Mouse (Mus musculus) neutrophil, adult 5-6 weeks (primary cell): ENCODE measurements at regions not wholly inside any gene's neighbourhood (a gene's known extent, or its start where the extent isn't known, plus 50 kb on each side); places are given as distances from the start of the nearest gene placed in this dataset.

ENCODE experiments used
- ATAC-seq: fragments of 151-379, 151-347 bp; 2 replicates; pipeline ENCODE4 v1.8.0; 2017; ENCODE audit warnings: mild to moderate bottlenecking, moderate TSS enrichment; ENCODE audit not compliant: insufficient number of reproducible peaks, poor library complexity, low FRiP score, severe bottlenecking; ENCODE audit errors: extremely low read depth

DNA sequence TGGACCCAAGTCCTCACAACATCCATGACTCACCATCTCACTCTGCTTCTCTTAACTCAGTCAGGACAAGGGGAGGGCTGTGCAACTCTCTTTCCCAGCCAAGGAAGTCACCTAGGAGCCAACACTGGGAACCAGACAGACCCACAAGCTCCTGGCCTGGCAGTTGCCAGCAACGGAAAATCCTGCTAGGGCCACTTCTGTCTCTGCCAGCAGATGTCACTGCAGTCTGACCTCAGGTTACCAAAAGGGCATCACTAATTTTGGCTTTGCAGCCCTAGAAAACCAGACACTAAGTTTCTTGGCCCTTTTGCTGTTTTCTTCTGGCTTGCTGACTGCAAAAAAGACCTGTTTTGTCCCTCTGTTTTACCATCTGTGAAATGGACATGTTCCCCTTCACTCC lies 302.3 kb downstream of the H2al1j start:
- 0 out of 2 replicates have a peak, but pooled peaks have one; percentile 44 for ATAC-seq

DNA sequence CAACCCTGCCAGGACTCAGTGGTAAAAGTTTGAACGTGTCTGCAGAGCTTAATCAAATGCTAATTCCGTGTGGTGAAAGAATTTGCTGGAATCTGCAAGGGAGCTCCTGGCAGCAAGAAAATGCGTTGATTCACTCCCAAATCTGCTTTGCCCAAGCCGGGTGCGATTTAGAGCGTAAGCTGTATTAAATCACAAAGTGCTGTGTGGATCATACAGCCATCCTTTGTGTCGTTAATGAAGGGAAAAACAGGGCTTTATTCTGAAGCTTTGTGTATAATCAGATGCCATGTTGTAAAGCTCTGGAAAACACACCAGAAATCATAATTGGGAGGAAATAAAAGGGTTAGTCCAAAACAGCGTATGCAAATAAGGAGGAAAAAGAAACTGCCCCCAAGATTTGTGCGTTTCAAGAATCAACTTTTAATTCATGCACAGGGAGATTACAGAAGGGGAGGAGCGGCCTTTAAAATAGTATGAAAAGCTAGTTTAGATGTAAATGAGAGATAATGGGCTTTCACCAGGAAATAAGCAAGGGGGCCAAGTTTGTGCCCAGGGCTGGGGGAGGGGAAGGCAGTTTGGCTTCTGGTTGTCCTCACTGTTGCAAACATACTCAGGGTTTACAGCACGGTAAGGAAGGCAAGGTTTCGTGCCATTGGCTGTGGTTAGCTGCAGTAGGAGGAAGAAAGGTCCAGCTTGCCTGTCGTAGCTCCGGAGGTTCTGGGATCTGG lies 303.7 kb downstream of the H2al1j start:
- no peak for ATAC-seq

DNA sequence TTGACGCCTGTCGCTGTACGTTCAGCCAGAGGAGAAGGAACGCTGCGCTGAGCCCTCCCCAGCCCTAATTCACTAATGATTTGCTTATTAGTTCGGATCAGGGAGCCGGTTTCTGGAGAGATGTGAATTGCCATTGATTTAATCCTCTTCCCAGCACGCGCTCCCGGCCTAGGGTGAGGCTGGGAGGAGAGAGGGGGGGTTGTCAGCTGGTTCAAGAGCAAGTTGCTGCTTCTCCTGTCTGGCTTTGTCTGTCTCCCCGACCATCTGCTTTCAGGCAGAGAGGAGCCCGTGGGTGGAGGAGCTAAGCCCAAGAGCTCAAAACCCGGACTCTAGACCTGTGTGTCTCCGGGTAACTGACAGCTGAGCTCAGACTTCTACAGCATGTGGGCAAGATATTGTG lies 304.4 kb downstream of the H2al1j start:
- no peak for ATAC-seq

DNA sequence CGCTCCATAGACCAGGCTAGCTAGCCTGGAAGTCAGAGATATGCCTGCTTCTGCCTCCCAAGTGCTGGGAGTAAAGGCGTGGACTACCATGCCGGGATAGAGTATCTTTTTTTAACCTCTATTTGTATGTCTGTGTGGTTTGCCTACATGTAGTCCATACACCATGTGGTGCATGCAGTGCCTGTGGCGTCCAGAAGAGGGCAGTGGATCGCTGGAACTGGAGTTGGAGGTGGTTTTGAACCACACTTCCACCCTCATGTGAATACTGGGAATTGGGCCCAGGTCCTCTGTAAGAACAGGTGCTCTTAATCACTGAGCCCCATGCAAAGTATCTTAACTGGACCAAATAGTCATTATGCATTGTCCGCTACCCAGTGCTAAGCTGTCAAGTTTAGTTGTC lies 306.2 kb downstream of the H2al1j start:
- no peak for ATAC-seq

DNA sequence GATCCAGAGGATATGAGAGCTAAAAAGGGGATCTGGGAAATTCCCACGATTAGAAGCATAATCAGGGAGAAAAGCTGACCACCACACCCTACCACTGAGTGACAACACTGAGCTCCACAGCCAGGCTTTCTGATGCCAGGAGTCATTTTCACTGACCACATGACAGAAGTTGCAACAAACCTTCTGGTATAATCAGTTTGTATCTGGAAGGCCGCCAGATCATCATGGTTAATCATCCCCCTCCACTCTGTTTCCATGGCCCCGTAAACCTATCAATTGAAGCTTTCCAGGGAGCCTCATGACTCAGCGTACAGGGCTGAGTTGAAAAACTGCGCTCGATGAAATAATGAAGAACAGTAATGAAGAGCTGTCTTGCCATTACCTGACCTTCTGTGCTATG lies 316.9 kb downstream of the H2al1j start:
- ATAC-seq: no peak

DNA sequence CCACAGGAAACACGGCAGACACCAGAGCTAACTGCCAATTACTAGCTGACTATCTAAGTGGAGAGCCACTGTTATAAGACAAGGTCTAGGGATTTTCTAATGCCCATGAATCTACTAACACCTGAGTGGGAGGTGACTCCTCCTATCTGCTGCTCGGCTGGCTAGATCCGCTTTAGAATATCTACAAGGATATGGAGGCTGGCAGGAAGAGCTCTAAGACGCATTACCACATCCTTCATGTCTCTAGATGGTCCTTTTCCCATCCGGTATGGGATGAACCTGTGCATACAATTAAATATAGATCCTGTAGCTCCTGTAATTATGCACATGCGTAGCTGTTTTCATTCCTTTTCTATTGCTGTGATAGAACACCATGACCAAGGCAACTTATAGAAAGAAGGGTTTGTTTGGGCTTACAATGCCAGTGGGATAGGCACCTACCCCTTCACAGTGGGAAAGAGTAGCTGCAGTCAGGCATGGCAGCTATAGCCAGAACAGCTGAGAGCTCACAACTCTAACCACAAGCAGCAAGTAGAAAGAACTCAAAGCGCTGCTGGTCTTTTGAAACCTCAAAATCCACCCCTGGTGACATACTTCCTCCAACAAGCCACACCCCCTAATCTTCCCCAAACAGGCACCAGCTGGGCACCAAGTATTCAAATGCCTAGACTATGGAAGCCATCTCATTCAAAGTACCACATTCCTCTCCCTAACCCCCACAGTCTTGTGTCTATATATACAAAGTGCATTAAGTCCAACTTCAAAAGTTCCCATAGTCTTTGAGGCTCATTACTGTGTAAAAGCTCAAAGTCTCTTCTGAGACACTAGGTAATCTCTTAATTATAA lies 319.3 kb downstream of the H2al1j start:
- ATAC-seq: 0 out of 2 replicates have a peak, but pooled peaks have one; percentile 26

DNA sequence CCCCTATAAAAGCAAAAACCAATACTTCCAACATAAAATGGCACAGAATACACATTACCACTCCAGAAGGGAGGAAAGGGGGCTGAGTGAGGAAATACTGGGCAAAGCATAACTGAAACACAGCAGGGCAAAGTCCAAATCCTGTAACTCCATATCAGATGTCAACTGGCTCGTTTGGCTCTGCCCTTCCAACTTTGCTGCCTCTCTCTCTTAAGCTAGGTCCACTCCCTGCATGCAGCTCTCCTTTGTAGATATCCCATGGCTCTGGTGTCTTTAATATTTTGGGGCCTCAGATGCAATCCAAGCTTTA lies 319.9 kb downstream of the H2al1j start:
- no peak for ATAC-seq

DNA sequence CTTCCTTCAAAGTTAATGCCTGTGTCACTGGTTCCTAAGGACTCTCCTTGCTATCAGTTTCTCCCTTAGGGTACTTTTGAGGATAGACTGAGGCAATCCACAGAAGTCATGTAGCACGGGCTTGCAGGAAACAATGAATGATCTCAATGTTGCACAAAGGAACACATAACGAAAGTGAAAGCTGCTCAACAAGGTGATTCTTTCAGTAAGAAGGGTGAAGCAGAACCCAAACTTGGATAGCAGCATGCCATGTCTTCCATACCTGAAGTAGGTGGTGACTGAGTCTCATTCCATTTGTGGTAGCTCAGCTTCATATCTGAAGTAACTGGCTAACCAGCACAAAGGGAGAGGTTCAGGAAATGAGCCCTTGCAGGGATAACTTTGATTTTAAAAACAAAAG lies 325.7 kb downstream of the H2al1j start:
- ATAC-seq: no peak

DNA sequence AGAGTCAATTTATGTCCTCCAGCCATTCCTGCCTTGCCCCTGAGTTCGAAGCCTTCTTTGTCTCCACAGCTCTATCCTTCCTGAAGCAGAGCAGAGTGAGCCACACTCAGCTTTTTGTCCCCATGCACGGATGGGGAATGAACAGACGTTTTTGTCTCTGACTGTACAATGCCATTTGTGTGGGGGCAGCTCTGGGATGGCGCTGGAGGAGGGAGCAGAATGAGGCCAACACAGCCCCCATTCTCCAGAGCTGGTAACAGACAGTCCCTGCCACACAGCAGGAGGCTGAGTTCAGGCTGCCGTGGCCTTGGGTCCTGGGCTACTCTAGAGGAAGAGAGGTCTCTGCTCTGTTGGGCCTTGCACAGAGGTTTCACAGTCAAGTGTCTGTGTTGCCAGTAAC lies 327.4 kb downstream of the H2al1j start:
- ATAC-seq: no peak

DNA sequence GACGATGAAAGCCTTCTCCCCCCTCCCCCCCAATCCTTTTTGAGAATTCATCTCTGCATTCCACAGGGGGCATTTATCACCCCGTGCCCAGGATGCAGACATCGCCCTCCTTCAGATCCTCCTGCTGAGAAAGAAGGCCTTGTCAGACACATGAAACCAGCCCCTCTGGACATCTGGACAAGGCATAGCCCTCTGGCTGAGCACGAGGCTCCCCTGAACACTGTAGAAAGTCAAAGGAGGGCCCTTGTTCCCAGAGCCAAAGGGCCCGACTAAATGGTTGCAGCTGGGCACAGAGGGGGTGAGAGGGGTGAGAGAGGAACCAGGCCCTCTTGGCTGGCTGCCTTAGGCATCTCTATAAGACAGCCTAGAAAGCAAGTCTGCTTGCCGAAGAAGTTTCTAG lies 327.8 kb downstream of the H2al1j start:
- no peak for ATAC-seq

DNA sequence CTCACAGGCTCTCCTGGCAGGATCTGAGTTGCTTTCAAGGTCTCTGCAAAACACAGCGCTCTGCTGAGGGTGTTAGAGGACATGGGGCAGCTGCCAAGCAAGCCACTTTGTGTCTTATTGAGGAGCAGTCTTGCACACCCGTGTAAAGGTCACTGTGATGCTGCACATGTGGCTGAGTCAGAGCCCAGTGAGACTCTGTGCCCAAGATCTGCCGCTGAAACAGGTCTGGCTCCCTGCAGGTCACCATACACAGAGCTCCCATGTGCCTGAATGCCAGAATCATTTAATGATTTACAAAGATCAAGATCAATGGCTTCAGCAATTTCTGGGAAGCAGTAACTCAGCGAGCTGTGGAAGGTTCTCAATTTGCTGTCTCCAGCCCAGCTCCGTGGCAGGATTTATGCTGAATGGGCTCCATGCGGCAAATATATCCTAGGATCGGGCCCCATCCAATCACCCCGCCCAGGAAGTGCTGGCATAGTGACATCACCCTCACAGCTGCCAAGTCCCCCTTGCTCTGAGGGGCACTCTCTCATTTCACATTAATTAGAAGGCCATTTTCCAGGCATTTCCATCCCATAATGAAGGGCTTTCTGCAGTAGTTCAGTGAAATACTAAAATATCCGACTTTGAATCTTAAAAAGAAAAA lies 330.1 kb downstream of the H2al1j start:
- ATAC-seq: no peak

DNA sequence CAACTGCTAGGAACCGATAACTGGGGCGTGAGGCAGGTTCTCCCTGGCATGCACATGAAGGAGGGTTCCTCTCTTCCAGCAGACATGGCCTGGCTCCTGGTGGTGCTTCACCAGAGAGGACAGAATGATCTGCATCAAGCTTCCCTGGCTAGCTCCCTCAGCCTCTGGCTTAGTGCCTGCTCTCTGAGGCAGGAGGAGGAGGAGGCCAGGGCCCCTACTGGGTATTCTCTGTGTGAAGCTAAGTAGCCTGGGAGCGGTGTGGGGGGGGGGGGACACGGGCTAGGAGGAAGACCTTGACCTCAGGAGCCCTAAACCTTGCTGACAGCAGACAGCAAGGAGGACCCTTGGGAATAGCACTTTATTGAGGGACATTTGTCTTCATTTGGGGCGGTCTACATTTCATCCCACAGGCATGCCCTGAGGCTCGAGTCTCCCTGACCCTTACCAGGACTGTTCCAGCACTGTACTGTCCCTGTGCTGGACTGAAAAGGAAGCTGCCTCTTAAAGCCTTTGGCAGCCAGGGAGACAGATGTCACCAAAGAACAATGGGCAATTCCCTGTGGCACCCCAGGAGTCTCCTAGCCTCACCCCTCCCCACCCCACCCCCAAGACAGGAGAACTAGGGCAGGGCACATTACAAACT lies 335.7 kb downstream of the H2al1j start:
- ATAC-seq: no peak

DNA sequence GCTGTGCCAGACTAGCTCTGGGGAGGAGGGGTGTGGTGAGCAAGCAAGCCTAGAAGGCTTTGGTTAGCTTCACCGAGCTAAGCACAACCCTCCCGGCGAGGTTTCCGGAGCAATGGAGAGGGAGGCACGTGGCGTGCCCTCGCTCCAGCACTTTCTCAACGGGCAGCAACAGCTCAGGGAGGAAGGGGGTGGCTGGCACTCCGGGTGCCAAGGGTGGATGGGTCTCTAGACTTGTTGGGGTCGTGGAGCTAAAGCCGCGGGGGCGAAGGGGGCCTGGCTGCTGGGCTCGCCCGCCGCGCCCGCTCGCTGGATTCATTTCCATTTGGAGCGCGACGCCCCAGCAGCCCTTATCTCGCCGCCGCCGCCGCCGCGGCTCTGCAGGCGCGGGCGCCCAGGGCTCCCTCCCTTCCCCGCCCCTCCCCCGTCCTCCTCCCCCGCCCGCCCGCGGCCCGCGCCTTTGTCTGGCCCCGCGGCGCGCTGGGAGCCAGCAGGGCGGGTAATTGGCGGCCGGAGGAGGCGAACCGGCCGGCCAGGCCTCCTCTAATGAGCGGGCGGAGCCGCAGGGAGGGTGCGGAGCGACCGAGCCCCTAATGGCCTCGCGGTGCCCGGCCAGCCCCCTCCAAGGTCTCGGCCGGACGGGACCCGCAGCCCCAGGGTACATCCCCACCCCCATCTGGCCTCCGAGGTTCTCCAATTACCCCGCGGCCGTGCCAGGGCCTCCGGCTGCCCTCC lies 336.9 kb downstream of the H2al1j start:
- ATAC-seq: no peak

DNA sequence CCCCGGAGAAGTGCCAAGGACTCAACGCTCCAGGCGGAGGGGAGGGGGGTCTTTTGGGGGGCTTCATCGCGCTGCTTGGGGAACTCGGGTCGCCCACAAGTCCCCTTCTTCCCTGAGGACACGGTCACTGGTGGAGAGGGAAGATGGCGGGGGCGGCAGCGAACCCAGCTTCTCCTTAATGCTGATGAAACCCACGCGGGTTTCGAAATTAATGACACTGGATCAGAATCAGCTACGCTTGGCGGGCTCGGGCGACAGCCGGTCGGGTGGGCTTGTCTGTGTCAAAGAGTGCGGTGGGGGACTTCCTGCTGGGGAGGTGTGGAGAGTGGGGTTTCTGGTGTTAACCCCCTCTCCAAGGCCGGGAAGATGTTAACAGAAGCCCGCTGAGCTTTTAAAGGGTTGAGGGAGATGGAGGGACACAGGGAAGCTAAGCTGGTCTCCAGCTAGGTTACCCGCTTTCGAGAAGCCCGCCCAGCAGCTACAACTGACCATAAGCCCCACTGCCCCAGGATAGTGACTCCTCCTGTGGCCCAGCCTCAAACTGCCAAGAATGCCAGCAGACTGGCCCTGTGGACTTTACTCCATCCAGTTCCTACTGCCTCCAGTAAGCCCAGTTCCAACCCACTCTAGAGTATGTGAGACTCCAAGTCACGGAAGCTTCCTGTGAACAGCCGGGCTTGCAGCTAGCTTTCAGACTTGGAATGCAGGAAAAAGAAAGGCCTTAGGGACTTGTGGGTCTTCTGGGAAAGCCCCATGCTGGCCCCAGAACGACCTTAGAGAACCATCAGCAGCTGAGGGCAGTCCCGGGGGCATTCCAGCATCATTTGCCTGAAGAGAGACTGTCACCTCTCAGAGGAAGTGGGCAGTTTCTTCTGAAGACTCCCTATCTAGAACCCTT lies 337.7 kb downstream of the H2al1j start:
- 0 out of 2 replicates have a peak, but pooled peaks have one; percentile 16 for ATAC-seq

DNA sequence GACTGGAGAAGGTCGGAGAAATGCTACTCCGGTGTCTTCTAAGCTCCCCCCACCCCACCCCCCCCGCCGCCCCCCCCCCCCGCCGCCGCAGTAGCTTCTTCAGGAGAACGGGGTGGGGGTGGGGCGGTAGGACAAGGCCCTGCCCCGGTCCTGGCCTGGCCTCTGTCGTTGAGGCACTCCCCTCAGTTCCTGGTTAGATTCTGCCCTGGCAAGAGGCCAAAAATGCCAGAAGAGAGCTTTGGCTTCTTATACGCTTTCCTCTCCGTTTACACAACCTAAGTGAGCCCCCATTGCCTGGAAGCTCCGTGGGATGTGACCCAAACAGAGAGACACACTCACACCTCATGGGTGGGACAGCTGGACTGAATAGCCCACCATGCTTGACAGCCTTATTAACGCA lies 338.9 kb downstream of the H2al1j start:
- ATAC-seq: no peak

DNA sequence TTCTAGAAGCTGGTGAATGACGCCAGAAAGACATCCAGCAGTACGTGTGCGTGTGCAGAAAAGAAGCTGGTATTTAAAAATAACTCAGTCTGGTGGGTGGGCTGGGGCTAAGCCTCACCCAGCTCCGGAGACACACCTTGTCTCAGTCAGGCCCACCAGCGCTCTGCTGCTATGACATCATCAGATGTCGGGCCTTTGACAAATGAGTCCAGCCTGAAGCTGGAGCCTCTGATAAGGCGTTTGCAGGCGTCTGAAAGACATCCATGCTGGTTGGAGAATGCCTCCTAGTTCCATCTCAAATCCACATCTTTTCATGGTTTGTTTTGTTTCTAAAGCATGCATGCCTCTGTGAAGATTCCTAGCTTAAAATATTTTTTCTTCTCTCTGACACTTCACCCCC lies 344.2 kb downstream of the H2al1j start:
- ATAC-seq: no peak

DNA sequence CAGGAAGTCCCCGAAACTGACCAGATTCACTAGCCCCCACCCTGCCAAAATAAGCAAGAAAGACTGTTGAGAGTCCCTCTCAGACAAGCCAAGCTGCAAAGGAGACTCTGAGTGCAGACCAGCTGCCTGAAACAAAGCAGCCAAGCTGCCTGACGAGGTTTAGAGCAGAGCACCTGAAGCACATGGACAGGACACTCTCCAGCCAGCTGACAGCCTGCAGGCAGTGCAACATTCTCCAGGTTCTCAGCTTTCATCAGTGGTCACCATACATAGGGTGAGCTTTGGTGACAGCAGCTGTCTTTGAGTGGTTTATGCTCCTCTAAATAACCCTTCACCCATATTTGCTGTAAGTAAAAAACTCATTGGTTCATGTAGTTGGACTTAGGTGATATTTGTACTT lies 350.5 kb downstream of the H2al1j start:
- ATAC-seq: no peak

DNA sequence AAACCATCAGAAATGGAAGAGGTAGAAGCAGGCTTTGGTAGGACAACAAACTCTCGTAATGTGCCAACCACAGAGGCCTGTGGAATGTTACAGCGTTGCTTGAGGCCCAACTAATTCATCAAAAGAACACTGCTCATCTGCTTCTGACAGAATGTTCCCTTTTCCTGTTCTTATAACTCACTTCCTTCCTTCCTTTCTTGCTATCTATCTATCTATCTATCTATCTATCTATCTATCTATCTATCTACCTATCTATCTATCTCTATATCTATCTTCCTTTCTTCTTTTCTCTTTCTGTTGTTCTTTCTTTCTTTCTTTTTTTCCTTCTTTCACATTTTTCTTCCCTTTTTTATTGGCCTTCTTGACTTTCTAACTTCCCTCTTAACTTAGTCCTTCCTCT lies 353.7 kb downstream of the H2al1j start:
- ATAC-seq: no peak
